Mouse (Mus musculus) liver, embryonic 14.5 days (tissue): ENCODE measurements around the gene Rab7b.

Source experiments
- CTCF ChIP-seq: IDR thresholded peaks from 2 replicates; pipeline ENCODE4 v1.5.1; 2016; ENCODE audit warnings: antibody characterized with exemption, low read depth, control low read depth
- EP300 ChIP-seq: IDR thresholded peaks from 2 replicates; pipeline ENCODE4 v1.6.1; 2016; ENCODE audit warnings: antibody characterized with exemption, low read depth

DNA sequence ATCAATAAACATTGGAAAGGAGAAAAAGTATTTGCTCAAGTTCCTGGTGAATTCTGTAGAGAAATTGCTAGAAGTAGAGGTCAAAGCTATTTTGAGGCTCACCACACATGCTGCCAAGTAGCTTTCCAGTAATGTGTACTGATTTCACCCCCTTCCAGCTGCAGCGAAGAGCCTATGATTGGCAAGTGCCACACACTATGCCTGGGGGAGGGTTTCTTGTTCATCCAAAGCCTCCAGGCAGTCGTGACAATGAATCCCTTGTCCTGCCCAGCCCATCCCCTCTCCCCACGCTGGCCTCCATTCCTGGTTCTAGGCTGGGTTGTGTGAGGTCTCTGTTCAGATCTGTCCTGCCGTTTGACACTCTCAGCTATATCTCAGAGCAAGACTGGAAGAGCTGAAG, 7.8 kb downstream of the Rab7b start:
- no peak for TF ChIP-seq EP300
- TF ChIP-seq CTCF: no peak
